Mouse (Mus musculus): ENCODE results near the gene Obscn.

DNA sequence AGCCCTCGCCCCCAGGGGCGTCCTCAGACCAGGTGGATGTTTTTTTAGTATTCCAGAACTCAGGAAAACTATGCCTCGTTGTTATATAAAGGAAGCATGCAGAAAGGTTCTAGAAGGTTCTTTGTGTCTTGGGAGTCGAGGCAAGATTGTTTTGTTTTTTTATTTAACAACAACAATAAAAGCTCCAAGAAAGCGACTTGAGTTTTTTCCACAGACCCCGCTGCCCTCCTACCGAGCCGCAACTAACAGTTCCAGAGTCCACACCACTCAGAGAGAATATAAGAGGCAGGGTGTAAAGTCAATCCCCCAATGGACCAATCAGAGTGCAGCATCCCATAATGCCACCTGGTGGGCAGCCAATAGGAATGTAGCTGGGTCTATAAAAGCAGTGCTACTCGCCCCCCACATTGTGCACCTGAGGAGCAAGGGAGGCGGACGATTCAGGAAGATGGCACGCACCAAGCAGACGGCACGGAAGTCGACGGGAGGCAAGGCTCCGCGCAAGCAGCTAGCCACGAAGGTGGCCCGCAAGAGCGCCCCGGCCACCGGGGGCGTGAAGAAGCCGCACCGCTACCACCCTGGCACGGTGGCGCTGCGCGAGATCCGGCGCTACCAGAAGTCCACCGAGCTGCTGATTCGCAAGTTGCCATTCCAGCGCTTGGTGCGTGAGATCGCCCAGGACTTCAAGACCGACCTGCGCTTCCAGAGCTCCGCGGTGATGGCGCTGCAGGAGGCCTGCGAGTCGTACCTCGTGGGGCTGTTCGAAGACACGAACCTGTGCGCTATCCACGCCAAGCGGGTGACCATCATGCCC lies 174.6 kb downstream of the Obscn start:
- TF ChIP-seq POLR2A (IDR thresholded peaks at IDR 0.05; ENCODE audit: low read depth, low read length) (no peak), CTCF (IDR thresholded peaks at IDR 0.05; ENCODE audit: extremely low read depth, insufficient read depth, insufficient read length, insufficient replicate concordance) (no peak)

Measured in spleen, adult 2 months (tissue).